Mouse (Mus musculus): ENCODE data around the gene Phf21a.
A peak's percentile ranks its signal among the peaks of the same experiment; 100 is the strongest.

The Phf21a gene

DNA sequence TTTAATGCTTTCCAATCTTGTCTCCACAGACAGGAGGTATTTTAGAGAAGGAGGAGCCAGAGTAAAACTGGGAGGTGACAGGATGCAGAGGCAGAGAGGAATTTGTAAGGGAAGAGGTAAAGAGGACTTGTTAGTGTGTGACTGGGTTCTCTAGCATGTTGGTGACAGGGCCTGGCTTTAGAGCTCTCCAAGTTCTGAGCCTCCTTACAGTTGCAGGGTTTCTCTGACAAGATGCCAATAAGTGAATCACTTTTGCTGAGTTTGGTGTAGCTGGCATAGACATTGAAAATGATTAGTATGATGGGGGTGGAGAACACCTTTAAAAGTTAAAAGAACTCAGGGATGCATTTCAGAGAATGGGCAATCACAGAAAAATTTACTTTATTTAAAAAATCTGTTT is 138.8 kb downstream of the Phf21a start:
- peak; percentile 7 for DNase-seq (ENCODE audit: inconsistent ontology term)

DNA sequence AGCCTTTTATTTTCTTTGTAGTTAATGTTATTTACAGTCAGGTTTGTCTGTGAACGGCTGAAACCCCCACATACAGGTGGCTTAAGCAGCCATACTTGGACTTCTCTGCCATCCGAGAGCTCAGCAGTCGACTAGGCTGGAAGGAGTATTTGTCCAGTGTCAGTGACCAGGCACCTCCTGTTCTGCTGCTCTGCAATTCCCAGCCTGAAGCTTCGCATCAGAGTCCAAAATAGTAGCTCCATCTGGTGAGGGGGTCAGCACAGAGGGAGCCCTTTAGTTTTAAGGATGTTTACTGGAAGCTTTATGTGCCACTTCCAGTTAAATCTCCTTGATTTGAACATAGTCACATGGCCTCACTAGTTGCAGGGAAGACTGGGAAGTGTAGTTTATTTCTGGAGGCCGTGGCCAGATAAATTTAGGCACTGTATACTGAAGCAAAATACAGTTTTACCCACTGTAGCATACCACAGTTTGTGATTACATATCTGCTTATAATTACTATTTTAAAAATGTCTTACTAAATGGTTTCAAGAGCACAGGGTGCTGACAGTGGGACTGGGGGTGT is 141.9 kb downstream of the Phf21a start:
- DNase-seq (ENCODE audit: inconsistent ontology term): no peak

DNA sequence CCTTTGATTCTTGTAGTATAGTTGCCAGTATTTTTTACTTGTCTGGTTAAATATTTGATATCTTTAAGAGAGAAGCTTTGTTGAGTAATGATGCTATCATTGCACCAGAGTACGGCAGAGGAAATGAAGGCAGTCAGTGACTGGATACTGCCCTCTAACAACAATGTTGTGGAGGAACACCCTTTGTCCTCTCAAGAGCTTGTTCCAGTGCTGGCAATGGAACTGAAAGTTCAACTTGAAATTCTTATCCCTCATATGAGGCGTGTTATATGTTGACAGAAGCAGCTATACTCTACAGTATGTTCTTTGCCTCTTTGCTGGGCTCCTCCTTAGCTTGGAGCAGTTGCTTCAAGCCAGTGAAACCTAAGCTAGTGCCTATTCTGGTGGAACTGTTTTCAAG is 147.4 kb downstream of the Phf21a start:
- no peak for DNase-seq (ENCODE audit: inconsistent ontology term)

GRCm38 (mm10) chr2:92240816-92241215 is 147.9 kb downstream of the Phf21a start:
- DNase-seq (ENCODE audit: inconsistent ontology term): no peak

GRCm38 (mm10) chr2:92241317-92241716 is 148.4 kb downstream of the Phf21a start:
- DNase-seq (ENCODE audit: inconsistent ontology term): peak; percentile 8

- DNase-seq (ENCODE audit: inconsistent ontology term): no peak
These were observed 153.2 kb downstream of the Phf21a start for GRCm38 (mm10) chr2:92246112-92246511.

DNA sequence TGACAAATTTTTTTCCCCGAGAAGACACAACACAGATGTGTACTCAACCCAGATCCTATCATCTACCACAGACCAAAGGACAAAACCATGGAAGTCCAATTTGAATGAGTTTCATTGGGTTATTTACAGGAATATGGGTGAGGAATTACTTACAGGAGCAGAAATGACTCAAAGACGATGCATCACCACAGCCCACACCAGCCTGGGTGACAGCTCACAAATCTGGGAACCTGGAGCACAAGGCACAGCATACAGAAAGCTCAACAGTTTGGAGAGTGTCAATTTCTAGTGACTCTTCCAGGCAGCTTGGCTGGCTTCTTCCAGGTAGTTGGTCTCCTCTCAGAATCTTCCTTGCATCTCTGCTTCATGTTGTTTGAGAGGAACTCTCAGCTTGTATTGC is 154.8 kb downstream of the Phf21a start:
- DNase-seq (ENCODE audit: inconsistent ontology term): no peak

DNA sequence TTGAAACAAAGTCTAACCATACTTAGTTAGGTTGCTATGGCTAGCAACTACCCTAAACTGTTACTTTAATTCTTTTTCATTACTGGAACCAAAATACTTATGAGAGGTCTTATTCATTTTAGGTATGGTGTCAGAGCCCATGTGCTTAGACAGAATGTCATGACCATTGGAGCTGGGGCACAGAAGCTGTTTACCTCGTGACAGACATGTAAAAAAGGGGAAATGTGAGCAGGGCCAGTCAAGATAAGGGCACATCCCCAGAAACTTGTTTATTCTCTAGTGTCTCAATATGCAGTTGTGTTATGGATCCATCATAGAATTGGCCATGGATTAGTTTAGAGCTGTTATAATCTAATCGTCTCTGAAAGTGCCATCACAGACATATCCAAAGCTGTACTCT is 157.6 kb downstream of the Phf21a start:
- no peak for DNase-seq (ENCODE audit: inconsistent ontology term)

DNA sequence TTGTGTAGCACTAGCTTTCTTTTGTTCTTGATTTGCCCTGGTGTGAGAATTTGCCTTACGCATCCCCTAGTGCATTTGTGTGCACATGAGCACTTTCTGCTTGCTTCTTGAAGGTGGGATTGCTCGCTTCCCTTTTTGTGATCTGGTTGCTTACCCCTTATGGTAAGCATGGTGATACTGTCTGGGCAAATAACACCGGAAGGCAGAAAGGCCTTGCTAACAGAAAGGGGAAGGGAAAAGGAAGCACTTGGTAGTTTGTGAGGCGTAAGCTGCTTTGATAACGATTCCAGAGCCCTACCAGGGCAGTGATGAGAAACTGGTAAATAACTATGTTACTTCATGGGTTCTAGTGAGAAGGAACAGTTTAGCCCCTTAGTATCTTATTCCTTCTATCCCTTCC is 160.9 kb downstream of the Phf21a start:
- no peak for DNase-seq (ENCODE audit: inconsistent ontology term)

- no peak for DNase-seq (ENCODE audit: inconsistent ontology term)
These were observed 163.2 kb downstream of the Phf21a start for GRCm38 (mm10) chr2:92256141-92256540.

- peak; percentile 41 for DNase-seq (ENCODE audit: inconsistent ontology term)
These were observed 164.5 kb downstream of the Phf21a start for GRCm38 (mm10) chr2:92257372-92257956.

DNA sequence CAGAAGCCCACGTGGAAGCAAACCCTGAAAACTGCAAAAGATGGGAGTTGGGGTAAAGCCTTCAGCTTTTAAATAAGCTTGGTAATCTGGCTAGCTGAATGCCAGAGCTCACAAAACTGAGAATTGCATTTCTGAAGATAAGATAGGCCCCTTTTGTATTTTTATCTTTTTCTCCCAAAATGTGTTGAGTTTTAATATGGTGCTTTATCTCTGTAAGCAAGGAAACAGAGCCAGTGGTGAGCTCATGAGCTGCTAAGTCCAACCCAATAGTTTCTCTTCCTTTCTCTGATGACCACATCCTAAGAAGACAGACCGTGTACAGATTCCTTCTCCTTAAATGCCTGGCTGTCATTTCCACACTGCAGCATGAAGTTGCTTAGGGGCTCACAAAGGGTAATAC is 167.0 kb downstream of the Phf21a start:
- DNase-seq (ENCODE audit: inconsistent ontology term): no peak

DNA sequence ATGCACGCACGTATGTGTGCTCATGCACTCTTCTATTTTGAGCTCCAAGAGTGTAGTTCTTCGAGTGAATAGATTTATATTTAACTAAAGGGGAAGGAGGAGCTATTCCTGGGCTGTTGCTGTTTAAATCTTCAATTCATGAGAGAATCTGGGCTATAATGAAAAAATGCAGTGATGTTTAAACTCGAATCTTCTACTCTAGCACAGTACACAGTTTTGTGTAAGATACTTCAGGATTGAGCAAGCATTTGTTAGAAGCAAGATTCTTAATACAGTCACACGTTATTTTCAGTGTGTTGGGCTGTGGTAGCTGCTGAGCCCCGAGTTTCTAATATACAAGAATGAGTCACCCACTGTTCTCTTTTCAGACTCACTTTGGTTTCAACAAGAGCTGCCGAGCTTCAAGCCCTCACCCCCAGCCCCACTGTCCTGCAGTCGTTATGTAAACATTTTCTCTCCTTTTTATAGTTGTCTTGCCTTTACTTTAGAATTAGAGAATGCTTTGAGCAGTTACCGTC is 173.2 kb downstream of the Phf21a start:
- peak; percentile 35 for DNase-seq (ENCODE audit: inconsistent ontology term)

GRCm38 (mm10) chr2:92269227-92269626 is 176.3 kb downstream of the Phf21a start:
- no peak for DNase-seq (ENCODE audit: inconsistent ontology term)

DNA sequence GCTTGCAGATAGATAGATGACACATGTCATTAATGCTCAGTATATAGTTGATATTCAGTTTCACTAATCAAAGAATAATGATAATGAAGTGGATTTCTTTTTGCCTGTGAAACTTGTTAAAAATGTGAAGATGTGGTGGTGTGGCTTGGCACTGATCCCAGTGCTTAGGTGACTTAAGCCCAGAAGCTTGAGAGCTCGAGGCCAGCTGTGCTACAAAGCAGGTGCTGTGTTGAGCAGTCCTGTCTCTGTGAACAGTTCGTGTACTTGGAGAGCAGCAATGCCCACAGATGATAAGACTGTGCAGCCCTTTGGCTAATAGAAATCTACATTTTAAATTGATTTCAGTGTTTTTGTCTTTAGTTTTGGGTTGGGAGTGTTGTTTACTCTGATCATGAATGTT is 179.6 kb downstream of the Phf21a start:
- no peak for DNase-seq (ENCODE audit: inconsistent ontology term)

GRCm38 (mm10) chr2:92273101-92273801 is 180.3 kb downstream of the Phf21a start:
- DNase-seq (ENCODE audit: inconsistent ontology term): peak; percentile 67

DNA sequence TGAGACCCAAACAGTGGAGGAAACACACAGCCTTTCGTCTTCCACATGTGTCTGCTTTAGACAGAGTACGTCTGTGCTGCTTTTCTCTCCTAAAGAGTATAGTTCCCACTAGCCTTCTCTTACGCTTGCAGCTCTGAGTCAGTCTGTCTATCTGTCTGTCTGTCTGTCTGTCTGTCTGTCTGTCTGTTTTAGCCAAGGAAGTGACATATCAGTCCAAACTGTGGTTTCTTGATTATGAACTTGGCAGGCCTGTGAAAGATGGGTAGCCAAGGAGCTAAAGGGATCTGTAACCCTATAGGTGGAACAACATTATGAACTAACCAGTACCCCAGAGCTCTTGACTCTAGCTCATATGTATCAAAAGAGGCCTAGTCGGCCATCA is 180.9 kb downstream of the Phf21a start:
- no peak for DNase-seq (ENCODE audit: inconsistent ontology term)

DNA sequence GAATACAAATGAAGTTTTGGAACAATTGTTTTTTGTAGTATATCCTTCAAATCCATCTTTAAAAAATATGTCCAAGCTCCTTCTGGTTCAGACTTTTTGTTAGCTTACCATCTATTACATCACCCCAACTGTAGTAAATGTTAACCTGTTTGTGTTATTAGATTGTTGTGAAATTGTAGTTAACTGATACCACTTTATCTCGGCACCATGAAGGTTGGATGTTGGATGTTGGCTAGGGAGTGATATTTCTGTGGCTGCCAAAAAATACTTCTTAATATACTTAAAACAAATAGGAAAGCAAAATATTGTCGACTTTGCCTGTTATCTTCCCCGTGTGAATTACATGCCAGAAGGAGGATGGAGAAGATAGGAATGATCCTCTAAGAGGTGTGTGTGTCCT is 184.9 kb downstream of the Phf21a start:
- no peak for DNase-seq (ENCODE audit: inconsistent ontology term)

DNA sequence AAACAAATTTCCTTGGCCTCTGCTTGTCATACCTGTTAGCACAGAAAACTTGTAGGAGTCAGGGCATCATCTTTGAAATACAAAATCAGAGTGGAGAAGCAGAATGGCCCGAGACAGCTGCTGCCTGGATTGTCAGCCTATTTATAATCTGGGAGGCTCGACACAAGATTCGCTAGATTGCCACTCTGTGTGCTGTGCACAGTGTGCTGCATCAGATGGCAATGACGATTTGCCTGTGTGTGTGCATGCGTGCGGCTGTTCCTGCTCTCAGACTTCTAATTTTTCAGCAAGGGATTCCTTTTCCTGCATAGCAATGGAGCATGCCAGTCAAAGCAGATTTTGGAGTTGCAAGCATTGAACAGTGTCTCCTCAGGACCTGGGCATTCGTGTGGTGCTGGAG is 185.7 kb downstream of the Phf21a start:
- DNase-seq (ENCODE audit: inconsistent ontology term): no peak

DNA sequence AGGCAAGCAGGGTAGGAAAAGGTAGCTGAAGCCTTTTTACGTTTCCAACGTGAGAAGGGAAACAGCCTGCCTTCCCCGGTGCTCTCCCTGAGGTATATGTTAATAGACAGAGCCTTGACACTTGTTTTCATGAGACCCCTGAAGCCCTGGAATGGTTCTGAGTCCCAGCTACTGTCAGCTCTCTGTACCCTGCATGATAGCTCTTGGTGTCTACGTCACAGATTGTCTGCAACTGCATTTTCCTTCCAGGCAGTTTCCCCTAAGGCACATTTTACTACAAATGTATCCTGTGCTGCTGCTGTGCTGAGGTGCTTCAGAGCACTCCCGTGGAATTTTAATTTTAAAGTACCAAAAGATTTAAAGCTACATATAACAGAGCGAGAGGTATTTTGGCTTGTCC is 186.5 kb downstream of the Phf21a start:
- no peak for DNase-seq (ENCODE audit: inconsistent ontology term)

DNA sequence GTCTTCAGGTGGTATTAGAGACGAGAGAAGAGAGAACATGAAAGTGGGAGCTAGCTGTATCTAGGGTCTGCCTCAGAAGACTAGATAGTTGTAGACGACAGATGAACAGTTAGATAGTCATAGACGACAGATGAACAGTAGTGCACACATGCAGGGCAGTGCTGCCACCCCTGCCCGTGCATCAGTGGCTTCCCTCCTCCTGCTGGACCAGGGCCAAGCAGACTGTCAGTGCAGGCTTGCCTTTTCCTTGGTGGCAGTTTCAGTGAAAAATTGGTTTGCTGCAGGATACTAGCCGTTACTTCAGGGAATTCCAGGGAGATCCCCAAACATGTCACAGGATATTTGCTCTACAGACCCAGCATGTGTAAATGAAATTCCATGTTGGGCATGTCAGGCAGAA is 192.7 kb downstream of the Phf21a start:
- DNase-seq (ENCODE audit: inconsistent ontology term): peak; percentile 30

DNA sequence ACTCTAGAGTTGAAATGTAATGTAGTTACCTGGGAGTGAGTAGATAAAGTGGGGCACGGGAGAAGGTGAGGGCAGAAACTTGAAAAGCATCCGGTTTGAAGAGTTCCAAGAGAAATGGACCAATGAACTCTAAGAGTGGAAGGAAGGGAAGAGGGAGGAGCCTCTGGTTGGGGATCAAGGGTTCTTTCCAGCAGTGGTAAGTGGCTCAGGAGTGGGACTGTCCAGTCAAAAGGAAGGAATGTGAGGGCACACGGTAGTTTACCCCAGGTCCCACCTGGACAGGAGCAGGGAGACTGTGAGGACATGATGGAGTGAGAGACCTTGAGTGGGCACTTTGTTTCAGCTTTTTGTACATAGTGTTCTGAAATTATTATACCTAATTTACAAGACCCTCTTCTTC is 196.4 kb downstream of the Phf21a start:
- no peak for DNase-seq (ENCODE audit: inconsistent ontology term)

- DNase-seq (ENCODE audit: inconsistent ontology term): no peak
These were observed 198.6 kb downstream of the Phf21a start for GRCm38 (mm10) chr2:92291526-92291925.
